Mouse (Mus musculus): Measurements from ENCODE around the gene D11Wsu47e. TPM values are rescaled to one million over a fixed set of nuclear protein-coding genes. Genes with fewer than 3 reads are reported as not detected.

D11Wsu47e gene
- polyA plus RNA-seq, 2 experiments: 7.8 to 8.0 TPM

GRCm38 (mm10) chr11:113711061-113711460 lies 26.8 kb downstream of the D11Wsu47e start:
- no peaks in the 10 kb centered on the region for H3K4me1 ChIP-seq (replicated peaks; ENCODE audit: control insufficient read depth in 2 of 2, insufficient read depth in 2 of 2, low read length in 1 of 2)
- 75% methylated on average over 1 of the region's 1 CpGs for WGBS (ENCODE audit: insufficient replicate concordance)
- no peak overlapping the region for H3K9ac ChIP-seq (replicated peaks)
- H3K27me3 ChIP-seq (ENCODE audit: control insufficient read depth, insufficient read depth, low read length): peaks cover 8% of the 10 kb centered on the region
- H3K27ac ChIP-seq: no peak overlapping the region
- H3K4me3 ChIP-seq (ENCODE audit: insufficient read depth in 1 of 2, low read depth in 2 of 2, low read length in 2 of 2): no peak overlapping the region
- H3K36me3 ChIP-seq (replicated peaks; ENCODE audit: control insufficient read depth, insufficient read depth, low read depth): no peaks in the 10 kb centered on the region
- DNase-seq (ENCODE audit: low read depth in 3 of 3, low spot score in 3 of 3) (no peak), ATAC-seq (ENCODE audit: insufficient read depth) (no peak)
- TF ChIP-seq CTCF (IDR thresholded peaks at IDR 0.05; ENCODE audit: low read depth) (no peak), EP300 (IDR thresholded peaks at IDR 0.05; ENCODE audit: low read depth) (no peak)
- H3K4me2 ChIP-seq (ENCODE audit: low read depth): no peak overlapping the region
- H3K9me3 ChIP-seq (ENCODE audit: control insufficient read depth, low read length): no peaks in the 10 kb centered on the region

GRCm38 (mm10) chr11:113715078-113715674 lies 31.0 kb downstream of the D11Wsu47e start:
- Histone ChIP-seq H3K27ac (no peak overlapping the region), H3K9ac (replicated peaks) (no peak overlapping the region), H3K4me1 (replicated peaks; ENCODE audit: control insufficient read depth in 2 of 2, insufficient read depth in 2 of 2, low read length in 1 of 2) (no peaks in the 10 kb centered on the region), H3K9me3 (ENCODE audit: control insufficient read depth, low read length) (no peaks in the 10 kb centered on the region), H3K27me3 (ENCODE audit: control insufficient read depth, insufficient read depth, low read length) (peaks cover 2% of the 10 kb centered on the region), H3K36me3 (replicated peaks; ENCODE audit: control insufficient read depth, insufficient read depth, low read depth) (no peaks in the 10 kb centered on the region), H3K4me3 (ENCODE audit: insufficient read depth in 1 of 2, low read depth in 2 of 2, low read length in 2 of 2) (no peak overlapping the region), H3K4me2 (ENCODE audit: low read depth) (no peak overlapping the region)
- WGBS (ENCODE audit: insufficient replicate concordance): 55% methylated on average over 7 of the region's 7 CpGs
- DNase-seq (ENCODE audit: low read depth in 3 of 3, low spot score in 3 of 3) (no peak), ATAC-seq (ENCODE audit: insufficient read depth) (peak; percentile 31; the same call in 1 of the 2 replicates)
- TF ChIP-seq CTCF (IDR thresholded peaks at IDR 0.05; ENCODE audit: low read depth): peak; percentile 41
- no peak for TF ChIP-seq EP300 (IDR thresholded peaks at IDR 0.05; ENCODE audit: low read depth)

- Histone ChIP-seq H3K4me3 (ENCODE audit: insufficient read depth in 1 of 2, low read depth in 2 of 2, low read length in 2 of 2) (no peak overlapping the region), H3K4me2 (ENCODE audit: low read depth) (no peak overlapping the region), H3K9ac (replicated peaks) (no peak overlapping the region), H3K27me3 (ENCODE audit: control insufficient read depth, insufficient read depth, low read length) (no peaks in the 10 kb centered on the region), H3K27ac (no peak overlapping the region), H3K9me3 (ENCODE audit: control insufficient read depth, low read length) (no peaks in the 10 kb centered on the region), H3K4me1 (replicated peaks; ENCODE audit: control insufficient read depth in 2 of 2, insufficient read depth in 2 of 2, low read length in 1 of 2) (no peaks in the 10 kb centered on the region), H3K36me3 (replicated peaks; ENCODE audit: control insufficient read depth, insufficient read depth, low read depth) (no peaks in the 10 kb centered on the region)
- TF ChIP-seq CTCF (IDR thresholded peaks at IDR 0.05; ENCODE audit: low read depth): no peak
- no peak for TF ChIP-seq EP300 (IDR thresholded peaks at IDR 0.05; ENCODE audit: low read depth)
- ATAC-seq (ENCODE audit: insufficient read depth) (no peak), DNase-seq (ENCODE audit: low read depth in 3 of 3, low spot score in 3 of 3) (no peak)
- WGBS (ENCODE audit: insufficient replicate concordance): 66% methylated on average over 2 of the region's 2 CpGs
These were observed 31.9 kb downstream of the D11Wsu47e start for GRCm38 (mm10) chr11:113716132-113716531.

GRCm38 (mm10) chr11:113717767-113718424 lies 33.7 kb downstream of the D11Wsu47e start:
- H3K27ac ChIP-seq: no peak overlapping the region
- no peaks in the 10 kb centered on the region for H3K9me3 ChIP-seq (ENCODE audit: control insufficient read depth, low read length)
- H3K9ac ChIP-seq (replicated peaks): no peak overlapping the region
- DNase-seq (ENCODE audit: low read depth in 3 of 3, low spot score in 3 of 3): no peak
- no peak for TF ChIP-seq CTCF (IDR thresholded peaks at IDR 0.05; ENCODE audit: low read depth)
- TF ChIP-seq EP300 (IDR thresholded peaks at IDR 0.05; ENCODE audit: low read depth): no peak
- no peak overlapping the region for H3K4me2 ChIP-seq (ENCODE audit: low read depth)
- H3K27me3 ChIP-seq (ENCODE audit: control insufficient read depth, insufficient read depth, low read length): no peaks in the 10 kb centered on the region
- ATAC-seq (ENCODE audit: insufficient read depth): no peak
- H3K36me3 ChIP-seq (replicated peaks; ENCODE audit: control insufficient read depth, insufficient read depth, low read depth): no peaks in the 10 kb centered on the region
- H3K4me1 ChIP-seq (replicated peaks; ENCODE audit: control insufficient read depth in 2 of 2, insufficient read depth in 2 of 2, low read length in 1 of 2): no peaks in the 10 kb centered on the region
- 51% methylated on average over 16 of the region's 16 CpGs for whole genome bisulfite sequencing (ENCODE audit: insufficient replicate concordance)
- H3K4me3 ChIP-seq (ENCODE audit: insufficient read depth in 1 of 2, low read depth in 2 of 2, low read length in 2 of 2): no peak overlapping the region

GRCm38 (mm10) chr11:113722405-113723090 lies 38.3 kb downstream of the D11Wsu47e start:
- Histone ChIP-seq H3K4me3 (ENCODE audit: insufficient read depth in 1 of 2, low read depth in 2 of 2, low read length in 2 of 2) (no peak overlapping the region), H3K9me3 (ENCODE audit: control insufficient read depth, low read length) (no peaks in the 10 kb centered on the region), H3K27me3 (ENCODE audit: control insufficient read depth, insufficient read depth, low read length) (no peaks in the 10 kb centered on the region), H3K4me1 (replicated peaks; ENCODE audit: control insufficient read depth in 2 of 2, insufficient read depth in 2 of 2, low read length in 1 of 2) (no peaks in the 10 kb centered on the region), H3K27ac (no peak overlapping the region), H3K36me3 (replicated peaks; ENCODE audit: control insufficient read depth, insufficient read depth, low read depth) (peaks cover 11% of the 10 kb centered on the region), H3K9ac (replicated peaks) (no peak overlapping the region), H3K4me2 (ENCODE audit: low read depth) (no peak overlapping the region)
- no peak for ATAC-seq (ENCODE audit: insufficient read depth)
- TF ChIP-seq EP300 (IDR thresholded peaks at IDR 0.05; ENCODE audit: low read depth): no peak
- no peak for TF ChIP-seq CTCF (IDR thresholded peaks at IDR 0.05; ENCODE audit: low read depth)
- 53% methylated on average over 14 of the region's 14 CpGs for WGBS (ENCODE audit: insufficient replicate concordance)
- DNase-seq (ENCODE audit: low read depth in 3 of 3, low spot score in 3 of 3): no peak

All from liver, embryonic 14.5 days (tissue).